Mouse (Mus musculus) spleen, adult 2 months (tissue): Measurements from ENCODE around the gene Zfp280b. TPM values are rescaled to one million over a fixed set of nuclear protein-coding genes. Genes with fewer than 3 reads are reported as not detected.

ENCODE experiments used
- DNase-seq, 2 experiments: peaks; one replicate each; pipeline versions ENCODE4 v3.0.0 to v3.0.0-alpha.2; 2012 to 2021; ENCODE audit warnings: low spot score in 2 of 2, low read depth in 1 of 2
- H3K27ac ChIP-seq: fragments of 200-500 bp; 2 replicates; pipeline ENCODE4 v1.5.1; 2012; ENCODE audit warnings: low read length, inconsistent platforms; ENCODE audit not compliant: insufficient read depth
- H3K27me3 ChIP-seq: fragments of 200-500 bp; 2 replicates; pipeline ENCODE4 v1.6.1; 2012; ENCODE audit warnings: mild to moderate bottlenecking, moderate library complexity, low read length, inconsistent platforms; ENCODE audit not compliant: control insufficient read depth, insufficient read depth
- H3K36me3 ChIP-seq: fragments of 200-500 bp; 2 replicates; pipeline ENCODE4 v1.6.1; 2012; ENCODE audit warnings: mild to moderate bottlenecking, low read length, inconsistent platforms; ENCODE audit not compliant: control insufficient read depth, insufficient read depth
- H3K4me1 ChIP-seq: fragments of 200-500 bp; 2 replicates; pipeline ENCODE4 v1.6.1; 2011; ENCODE audit warnings: inconsistent platforms; ENCODE audit not compliant: control insufficient read depth, insufficient read depth, insufficient read length
- H3K4me3 ChIP-seq: fragments of 200-500 bp; 2 replicates; pipeline ENCODE4 v1.5.1; 2011; ENCODE audit warnings: mild to moderate bottlenecking, inconsistent platforms; ENCODE audit not compliant: insufficient read depth, insufficient read length; ENCODE audit errors: extremely low read depth
- CTCF ChIP-seq: fragments of 200-500 bp; IDR thresholded peaks from 2 replicates; pipeline ENCODE4 v1.5.1; 2011; ENCODE audit warnings: mild to moderate bottlenecking, inconsistent platforms; ENCODE audit not compliant: insufficient read depth, insufficient read length, insufficient replicate concordance; ENCODE audit errors: extremely low read depth
- POLR2A ChIP-seq: fragments of 200-500 bp; IDR thresholded peaks from 2 replicates; pipeline ENCODE4 v1.6.1; 2011; ENCODE audit warnings: low read depth, low read length, inconsistent platforms
- WGBS: fragments of 180-500 bp; shearing (Covaris S2); methylation state at CpG from one replicate; pipeline ENCODE4 v1.1.7; 2018; 5-methylcytosine and 5-hydroxymethylcytosine counted together
- polyA plus RNA-seq: library from polyadenylated mRNA; depleted of rRNA; stranded (reverse); fragments of >200 nt; gene quantifications from 2 replicates; pipeline ENCODE4 v1.2.3, GENCODE M21; 2012

Zfp280b gene
- polyA plus RNA-seq, 1 experiment: 5.7 TPM

DNA sequence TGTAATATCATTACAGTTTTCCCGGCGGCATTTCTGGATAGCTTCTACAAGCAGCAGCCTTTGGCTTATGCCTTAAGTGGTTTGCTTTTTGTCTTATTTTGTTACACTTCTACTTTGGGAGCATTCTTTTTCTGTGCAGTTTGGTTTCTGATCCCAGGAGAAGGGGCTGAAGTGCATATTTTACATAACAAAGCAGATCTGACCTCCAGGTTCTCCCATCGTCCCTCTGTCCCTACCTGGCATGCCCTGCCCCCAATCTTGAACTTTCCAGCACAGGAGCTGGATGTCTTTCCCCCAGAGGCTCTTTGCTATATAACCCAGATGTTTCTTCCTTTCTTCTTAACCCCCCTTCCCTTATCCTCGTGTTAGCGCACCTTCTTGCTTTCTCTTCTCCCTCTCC is 12.9 kb downstream of the Zfp280b start:
- WGBS: 68% methylated on average over 5 of the region's 5 CpGs
- TF ChIP-seq CTCF: no peak
- no peak for TF ChIP-seq POLR2A
- DNase-seq: no peak

DNA sequence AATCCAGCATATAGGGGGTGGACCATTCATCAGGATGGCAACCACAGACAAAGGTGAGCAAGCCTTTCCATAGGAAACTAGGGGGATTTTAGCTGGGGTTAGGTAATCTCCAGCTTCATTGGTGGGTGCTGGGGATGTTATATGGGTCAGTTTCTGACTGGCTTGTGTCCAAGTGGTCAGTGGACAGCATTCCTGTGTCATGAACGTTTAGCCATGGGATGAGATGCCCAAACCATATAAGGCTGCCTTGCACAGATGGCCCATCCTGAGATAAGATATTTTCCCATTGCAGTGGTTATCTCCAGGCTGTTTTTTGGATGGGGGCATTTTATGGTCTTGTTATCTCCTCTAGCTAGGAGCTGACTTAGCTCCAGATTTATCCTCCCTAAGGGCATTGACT is 14.3 kb downstream of the Zfp280b start:
- no peaks in the 10 kb centered on the region for H3K27me3 ChIP-seq
- no peak overlapping the region for H3K27ac ChIP-seq

More for the DNA sequence above, 12.9 kb downstream of the Zfp280b start:
- Histone ChIP-seq H3K4me3 (no peak overlapping the region), H3K36me3 (peaks cover 7% of the 10 kb centered on the region; the same call in 1 of the 2 replicates), H3K27ac (no peak overlapping the region), H3K27me3 (no peaks in the 10 kb centered on the region), H3K4me1 (no peaks in the 10 kb centered on the region)

DNA sequence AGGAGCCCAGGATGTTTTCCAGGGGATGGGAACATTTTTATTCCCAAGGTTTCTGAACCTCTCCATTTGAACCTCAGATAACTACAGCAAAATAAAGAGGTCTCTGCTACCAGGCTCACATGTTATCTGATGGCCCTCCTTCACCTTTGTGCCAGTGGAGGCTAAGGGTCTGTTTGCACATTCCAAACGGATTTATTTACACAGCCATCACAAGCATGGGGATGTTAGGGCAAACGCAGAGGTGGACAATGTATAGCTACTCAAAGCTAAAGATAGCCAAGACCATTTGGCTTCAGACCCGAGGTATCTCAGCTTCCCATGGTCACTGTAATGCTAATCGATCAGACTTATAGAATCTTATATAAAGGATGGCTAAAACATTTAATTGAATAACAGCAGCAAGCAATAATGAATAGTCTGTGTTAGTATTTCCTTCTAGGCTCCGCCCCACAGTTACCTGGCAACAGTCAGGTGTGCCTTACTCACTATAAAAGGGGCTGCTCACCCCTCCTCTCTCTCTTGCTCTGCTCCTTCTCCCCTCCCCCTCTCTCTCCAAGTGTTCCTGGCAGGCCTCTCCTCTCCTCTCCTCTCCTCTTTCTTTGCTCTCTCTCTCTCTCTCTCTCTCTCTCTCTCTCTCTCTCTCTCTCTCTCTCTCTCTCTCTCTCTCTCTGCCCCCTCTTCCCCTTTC is 14.9 kb downstream of the Zfp280b start:
- WGBS: 52% methylated on average over 5 of the region's 5 CpGs
- H3K4me3 ChIP-seq: no peak overlapping the region
- H3K36me3 ChIP-seq: peaks cover 6% of the 10 kb centered on the region; the same call in 1 of the 2 replicates
- no peaks in the 10 kb centered on the region for H3K27me3 ChIP-seq
- no peak overlapping the region for H3K27ac ChIP-seq
- no peak for TF ChIP-seq POLR2A
- no peak for TF ChIP-seq CTCF
- DNase-seq: no peak
- H3K4me1 ChIP-seq: no peaks in the 10 kb centered on the region

More for the DNA sequence above, 14.3 kb downstream of the Zfp280b start:
- Histone ChIP-seq H3K4me3 (no peak overlapping the region), H3K4me1 (no peaks in the 10 kb centered on the region), H3K36me3 (peaks cover 6% of the 10 kb centered on the region; the same call in 1 of the 2 replicates)
- no peak for DNase-seq
- no peak for TF ChIP-seq POLR2A
- no peak for TF ChIP-seq CTCF
- WGBS: 14% methylated on average over 1 of the region's 1 CpGs

DNA sequence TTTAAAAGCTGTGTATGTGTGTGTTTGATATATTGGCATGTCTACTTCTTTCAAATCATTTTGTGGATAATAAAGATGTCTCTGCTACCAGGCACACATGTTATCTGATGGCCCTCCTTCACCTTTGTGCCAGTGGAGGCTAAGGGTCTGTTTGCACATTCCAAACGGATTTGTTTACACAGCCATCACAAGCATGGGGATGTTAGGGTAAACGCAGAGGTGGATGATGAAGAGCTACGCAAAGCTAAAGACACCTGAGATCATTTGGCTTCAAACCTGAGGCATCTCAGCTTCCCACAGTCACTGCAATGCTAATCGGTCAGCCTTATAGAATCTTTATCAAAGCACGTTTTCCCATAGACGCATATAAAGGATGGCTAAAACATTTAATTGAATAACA is 16.5 kb downstream of the Zfp280b start:
- TF ChIP-seq CTCF (no peak), POLR2A (no peak)
- no peaks in the 10 kb centered on the region for H3K4me1 ChIP-seq
- peaks cover 2% of the 10 kb centered on the region; the same call in 1 of the 2 replicates for H3K36me3 ChIP-seq
- H3K4me3 ChIP-seq: no peak overlapping the region
- H3K27ac ChIP-seq: no peak overlapping the region
- no peaks in the 10 kb centered on the region for H3K27me3 ChIP-seq
- DNase-seq: no peak
- 70% methylated on average over 6 of the region's 6 CpGs for WGBS

DNA sequence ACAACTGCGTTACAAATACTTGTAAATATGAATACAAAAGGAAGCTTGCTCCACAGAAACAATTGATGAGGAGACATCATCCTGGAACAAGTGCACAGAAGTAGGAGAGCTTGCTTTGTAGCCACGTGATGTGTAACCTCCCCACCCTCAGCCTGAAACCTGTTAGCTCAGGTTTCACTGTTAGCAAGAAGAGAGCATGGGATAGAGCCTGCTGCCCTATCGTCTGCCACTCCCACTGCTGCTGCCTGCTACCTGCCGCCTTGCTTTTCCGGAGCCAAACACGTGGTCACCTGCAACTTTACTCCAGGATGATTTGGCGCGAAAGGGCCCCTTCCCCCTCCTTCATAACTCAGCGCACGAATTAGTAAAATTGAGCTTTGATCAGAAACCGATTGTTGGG is 19.4 kb downstream of the Zfp280b start:
- H3K27ac ChIP-seq: no peak overlapping the region
- 89% methylated on average over 11 of the region's 11 CpGs for WGBS
- no peaks in the 10 kb centered on the region for H3K27me3 ChIP-seq
- no peak for DNase-seq
- H3K4me3 ChIP-seq: no peak overlapping the region
- TF ChIP-seq CTCF (no peak), POLR2A (no peak)
- no peaks in the 10 kb centered on the region for H3K4me1 ChIP-seq
- H3K36me3 ChIP-seq: no peaks in the 10 kb centered on the region

DNA sequence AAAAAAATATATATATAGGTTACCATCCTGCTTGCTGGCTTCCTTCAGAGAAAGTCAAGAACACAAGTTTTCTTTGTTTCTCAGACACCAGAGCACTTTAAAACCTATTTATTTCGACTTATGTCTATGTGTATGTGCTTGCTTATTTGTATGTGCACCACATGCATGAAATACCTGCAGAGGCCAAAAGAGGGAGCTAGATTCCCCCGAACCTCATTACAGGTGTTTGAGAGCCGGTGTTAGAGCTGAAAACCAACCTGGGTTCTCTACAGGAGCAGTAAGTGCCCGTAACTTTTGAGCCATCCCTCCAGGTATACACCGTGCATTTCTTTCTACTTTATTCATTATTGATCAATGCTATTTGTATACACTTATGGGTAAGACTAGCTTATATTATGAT is 30.0 kb downstream of the Zfp280b start:
- Histone ChIP-seq H3K4me3 (no peak overlapping the region), H3K27me3 (no peaks in the 10 kb centered on the region), H3K36me3 (no peaks in the 10 kb centered on the region), H3K4me1 (no peaks in the 10 kb centered on the region), H3K27ac (no peak overlapping the region)
- no peak for DNase-seq
- no peak for TF ChIP-seq CTCF
- TF ChIP-seq POLR2A: no peak
- 91% methylated on average over 5 of the region's 5 CpGs for whole genome bisulfite sequencing
